Mouse (Mus musculus) right cerebral cortex, postnatal 4 days (tissue): ENCODE results near the gene Rhob.
"Not testable (repeated sequence)": the region's sequence is repeated elsewhere in the genome, so short reads cannot be mapped to it uniquely, and the experiment has no call there.

Experiments
- DNase-seq: peaks from one replicate; pipeline ENCODE4 v3.0.0-alpha.2; 2022

The Rhob gene

DNA sequence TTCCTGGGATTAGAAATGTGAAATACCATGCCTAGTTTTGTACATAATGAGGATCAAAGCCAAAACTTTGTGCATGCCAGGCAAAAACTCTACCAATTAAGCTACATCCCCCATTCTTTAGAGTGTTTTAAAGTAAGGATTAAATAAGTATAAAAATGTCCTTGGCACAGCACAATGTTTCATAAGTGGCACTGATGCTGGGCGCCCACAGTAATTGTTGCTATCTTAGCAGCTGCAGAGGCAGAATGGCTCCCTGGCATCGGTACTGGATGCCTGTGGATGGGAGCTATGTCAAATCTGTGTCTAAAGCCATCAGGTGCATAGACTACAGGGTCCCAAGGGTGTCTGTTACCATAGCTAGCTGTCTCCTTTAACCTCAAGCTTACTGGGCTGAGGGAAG lies 28.8 kb downstream of the Rhob start:
- DNase-seq = peak; percentile 27

DNA sequence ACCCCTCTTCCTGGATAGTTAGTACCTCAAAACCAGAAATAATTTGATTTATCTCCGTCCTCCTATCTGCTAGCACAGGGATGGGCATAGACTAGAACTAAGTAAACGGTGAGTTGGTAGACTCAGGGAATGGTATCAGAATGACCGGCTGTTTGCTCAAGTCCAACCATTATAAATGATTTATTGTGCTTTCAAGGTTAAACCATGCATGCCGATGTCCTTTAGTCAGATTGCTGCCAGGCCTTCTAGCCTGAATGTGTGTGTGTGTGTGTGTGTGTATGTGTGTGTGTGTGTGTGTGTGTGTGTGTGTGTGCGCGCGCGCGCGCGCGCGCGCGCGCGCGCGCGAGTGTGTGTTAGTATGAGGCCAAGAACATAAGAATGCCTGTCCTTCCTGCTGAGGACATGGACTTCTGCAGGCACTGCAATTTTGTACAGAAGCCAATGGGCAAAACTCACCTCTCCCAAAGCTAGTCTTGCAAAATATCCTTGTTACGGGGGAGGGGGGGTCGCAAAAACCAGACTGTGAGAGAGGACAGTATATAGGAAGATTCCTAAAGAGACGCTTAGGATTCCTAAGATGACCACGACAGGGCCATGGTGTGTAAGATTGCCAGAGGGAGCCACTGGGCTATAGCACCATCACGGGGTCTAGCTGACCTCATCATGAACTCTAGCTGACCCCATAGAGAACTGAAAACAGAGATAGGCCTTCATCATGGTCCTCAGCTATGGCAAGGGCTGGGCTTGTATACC lies 29.9 kb downstream of the Rhob start:
- no peak for DNase-seq

DNA sequence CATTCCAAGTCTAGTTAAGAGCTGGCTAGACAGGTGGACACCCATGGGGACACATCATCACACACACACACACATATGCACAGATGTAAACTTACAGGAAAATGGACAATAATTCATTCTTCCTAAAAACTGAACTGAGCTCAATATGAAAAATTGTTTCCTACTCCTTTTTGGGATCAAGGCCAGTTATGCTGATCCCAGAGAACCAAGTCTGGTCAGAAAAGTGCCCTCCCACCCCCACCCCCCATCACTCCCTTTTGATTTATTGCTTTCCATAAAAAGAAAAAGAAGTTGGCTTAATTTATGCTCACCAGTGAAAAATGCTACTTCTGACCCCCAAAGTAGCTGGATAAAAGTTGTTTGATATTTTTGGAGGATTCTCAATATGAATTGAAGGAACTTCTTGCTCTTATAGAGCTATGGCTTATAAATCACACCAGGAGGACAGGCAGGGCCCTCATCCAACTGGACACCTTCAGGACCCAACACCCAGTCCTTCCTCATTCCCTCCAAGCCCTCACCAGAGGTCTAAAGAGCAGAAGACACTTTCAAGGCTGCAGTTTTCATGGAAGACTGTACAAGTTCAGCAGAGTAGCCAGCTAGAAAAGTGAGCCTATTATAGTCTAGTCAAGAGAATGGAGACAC lies 31.5 kb downstream of the Rhob start:
- no peak for DNase-seq

DNA sequence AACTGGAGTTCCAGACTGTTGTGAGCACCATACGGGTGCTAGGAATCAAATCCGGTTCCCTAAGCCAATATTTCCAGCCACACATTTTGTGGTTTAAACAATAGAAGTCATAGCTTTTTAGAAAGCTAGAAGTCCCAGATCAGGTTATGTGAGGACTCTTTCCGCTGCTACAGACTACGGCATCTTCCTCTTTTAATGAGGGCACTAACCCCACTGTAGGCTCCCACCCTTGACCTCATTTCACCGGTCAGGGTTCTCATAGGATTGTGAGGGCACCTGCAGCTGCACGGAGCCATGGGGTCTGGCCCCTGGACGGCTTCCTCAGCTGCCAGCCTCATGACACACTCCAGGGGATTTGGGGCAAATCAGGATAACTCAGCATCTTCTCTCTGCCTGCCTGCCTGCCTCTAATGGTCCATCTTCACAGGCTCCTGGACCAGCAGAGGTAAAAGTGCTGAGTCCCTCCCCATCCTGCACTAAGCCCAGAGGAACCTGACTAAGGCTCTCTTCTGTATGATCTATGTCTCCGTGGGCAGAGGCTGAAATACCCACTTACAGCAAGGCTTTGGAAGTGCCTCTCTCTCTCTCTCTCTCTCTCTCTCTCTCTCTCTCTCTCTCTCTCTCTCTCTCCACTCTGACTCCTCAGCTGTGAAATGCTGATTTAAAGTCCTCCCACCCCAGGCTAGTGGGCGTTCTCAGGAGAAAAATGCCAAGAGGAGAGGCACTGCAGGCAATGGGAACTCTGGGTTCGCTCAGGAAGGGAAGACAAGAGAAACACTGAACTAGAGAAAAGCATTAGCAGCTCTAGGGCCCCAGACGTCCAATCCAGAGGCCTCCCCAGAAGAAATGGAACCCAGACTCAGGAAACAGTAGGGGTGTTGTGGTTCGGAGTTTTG lies 32.5 kb downstream of the Rhob start:
- DNase-seq = no peak

DNA sequence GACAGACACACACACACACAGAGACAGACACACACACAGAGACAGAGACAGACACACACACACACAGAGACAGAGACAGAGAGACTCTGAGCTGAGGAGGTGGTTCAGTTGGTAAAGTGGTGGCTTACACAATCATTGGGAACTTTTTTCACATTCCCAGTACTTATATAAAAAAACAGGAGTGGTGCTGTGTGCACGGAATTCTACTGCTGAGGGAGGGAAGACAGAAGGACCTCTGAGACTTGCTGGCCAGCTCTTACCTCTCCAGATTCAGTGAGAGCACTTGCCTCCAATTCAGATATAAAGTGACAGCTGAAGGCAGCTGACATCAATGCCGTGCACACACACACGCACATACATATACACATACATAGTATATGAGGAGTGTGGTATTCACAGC lies 34.1 kb downstream of the Rhob start:
- no peak for DNase-seq

DNA sequence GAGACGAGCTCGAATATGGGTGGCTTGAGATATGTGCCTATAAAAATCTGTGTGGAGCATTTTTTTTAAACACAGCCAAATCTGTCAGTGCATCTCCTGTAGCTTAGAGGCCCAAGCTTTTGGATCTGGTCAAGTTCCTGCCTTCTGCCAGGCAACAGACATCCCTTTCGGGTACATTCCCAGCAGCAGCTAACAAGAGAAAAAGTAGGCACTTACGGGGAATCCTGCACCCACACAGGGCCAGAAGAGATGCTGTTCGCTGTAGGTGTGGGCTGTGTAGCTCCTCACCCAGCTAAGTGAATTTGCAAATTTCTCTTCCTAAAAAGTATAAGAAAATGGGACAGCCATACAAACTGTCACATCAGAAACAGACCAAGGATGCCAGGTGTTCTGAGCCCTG lies 34.8 kb downstream of the Rhob start:
- no peak for DNase-seq

DNA sequence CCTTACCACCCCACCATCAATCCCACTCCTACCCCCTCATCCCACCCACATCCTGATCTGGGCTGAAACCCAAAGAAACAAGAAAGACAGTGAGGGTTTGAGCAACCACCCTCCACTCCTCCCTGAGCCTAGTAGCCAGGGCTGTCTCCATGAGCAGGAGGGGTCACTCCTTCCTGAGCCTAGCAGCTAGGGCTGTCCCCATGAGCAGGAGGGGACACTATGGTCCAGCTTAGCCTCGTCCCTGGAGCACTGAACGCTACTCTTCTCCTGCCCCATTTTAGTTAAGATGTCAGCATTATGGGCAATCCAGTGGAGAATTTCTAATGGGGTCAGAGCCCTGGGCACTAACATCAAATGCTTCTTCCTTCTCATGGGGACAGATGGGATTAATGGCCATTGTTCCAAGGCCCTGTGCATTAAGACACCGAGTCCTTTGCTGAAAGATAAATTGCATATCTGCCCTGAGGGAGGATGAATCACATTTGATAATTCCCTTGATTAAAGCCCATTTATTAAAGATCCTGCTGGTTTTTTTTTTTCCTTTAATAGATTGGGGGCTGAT lies 36.1 kb downstream of the Rhob start:
- DNase-seq = no peak

DNA sequence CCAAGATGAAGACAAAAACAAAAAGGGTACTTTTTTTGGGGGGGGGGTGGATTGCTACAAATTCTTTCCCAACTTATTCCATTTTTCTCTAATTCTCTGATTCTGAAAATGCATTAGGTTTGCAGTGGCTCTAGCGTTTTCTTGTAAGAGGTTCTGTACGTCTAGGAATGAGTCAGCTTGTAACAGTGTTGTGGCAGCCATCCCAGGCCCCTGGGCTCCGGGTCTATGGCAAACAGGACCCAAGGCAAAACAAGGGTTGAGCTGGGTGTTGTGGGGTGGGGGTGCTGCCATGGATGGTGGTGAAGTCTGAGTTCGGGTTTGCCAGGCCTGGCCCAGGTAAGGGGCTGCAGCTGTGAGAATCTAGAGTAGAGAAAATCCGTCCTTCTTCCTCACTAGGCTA lies 37.3 kb downstream of the Rhob start:
- no peak for DNase-seq

DNA sequence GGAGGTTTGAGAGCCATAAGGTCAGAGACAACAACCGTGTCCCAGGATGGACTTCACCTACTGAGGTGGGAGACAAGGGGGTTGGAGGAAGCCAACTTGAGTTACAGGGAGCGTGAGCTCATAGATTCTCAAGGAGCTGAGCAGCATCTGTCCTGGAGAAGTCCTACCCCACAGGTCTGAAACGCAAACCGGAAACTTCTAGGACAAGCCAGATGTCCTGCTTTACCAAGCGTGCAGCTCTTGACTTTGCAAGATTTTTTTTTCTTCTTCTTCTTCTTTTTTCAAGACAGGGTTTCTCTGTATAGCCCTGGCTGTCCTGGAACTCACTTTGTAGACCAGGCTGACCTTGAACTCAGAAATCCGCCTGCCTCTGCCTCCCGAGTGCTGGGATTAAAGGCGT lies 38.2 kb downstream of the Rhob start:
- not testable (repeated sequence) for DNase-seq

DNA sequence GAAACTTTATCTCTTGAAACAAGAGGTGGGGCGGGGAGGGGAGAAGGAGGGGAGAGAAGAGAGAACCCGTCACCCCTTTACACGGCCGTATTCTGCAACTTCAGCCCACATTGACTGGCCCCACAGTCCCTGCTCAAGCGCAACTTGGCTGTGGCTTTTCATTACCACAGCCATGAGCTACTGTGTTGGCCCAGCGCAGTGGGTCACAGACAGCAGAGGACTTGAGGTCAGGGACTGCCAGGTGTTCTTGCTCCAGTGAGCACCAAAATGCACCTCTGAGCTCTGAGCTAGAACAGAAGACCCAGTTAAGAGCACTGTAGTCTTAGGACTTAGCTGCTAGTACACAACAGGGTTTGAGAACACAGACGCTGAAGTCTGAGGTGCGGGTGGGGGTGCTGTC lies 41.4 kb downstream of the Rhob start:
- DNase-seq = no peak

DNA sequence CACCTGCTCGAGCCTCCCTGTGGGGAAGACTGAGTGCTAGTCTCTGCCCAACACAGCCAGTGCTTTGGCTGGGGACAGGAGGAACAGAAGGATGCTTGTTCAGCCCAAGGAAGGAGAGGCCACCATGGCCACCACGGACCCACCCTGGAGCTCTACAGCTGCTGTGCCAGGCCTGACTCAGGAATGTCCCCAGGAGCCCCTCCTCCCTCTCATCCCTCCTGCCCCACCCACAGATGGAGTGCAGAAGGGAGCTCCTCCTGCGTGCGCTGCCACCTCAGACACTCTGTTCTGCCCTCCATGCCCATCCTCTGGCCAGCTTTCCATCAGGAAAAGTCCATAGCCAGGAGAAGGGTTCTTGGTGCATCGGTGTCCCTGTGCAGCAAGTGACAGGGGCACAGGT lies 42.8 kb downstream of the Rhob start:
- DNase-seq = no peak

DNA sequence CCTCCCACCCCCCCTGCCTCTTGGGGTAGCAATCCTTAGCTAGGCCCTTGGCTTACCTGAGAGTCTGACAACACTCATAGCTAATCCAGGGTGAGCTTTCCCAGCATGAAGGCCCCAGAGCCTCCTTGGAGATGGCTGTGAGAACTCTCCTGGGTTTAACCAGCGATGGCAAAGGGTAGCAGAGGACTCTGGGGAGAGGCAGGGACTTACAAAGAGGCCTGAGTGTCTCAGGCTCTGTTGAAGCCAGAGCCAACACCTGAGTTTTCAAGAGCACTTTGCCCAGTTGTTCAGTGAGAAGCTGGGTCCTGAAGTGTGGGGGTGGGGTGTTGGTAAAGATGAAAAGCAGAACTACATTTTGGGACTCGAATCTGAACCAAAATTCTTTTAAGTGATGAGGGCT lies 44.8 kb downstream of the Rhob start:
- no peak for DNase-seq

DNA sequence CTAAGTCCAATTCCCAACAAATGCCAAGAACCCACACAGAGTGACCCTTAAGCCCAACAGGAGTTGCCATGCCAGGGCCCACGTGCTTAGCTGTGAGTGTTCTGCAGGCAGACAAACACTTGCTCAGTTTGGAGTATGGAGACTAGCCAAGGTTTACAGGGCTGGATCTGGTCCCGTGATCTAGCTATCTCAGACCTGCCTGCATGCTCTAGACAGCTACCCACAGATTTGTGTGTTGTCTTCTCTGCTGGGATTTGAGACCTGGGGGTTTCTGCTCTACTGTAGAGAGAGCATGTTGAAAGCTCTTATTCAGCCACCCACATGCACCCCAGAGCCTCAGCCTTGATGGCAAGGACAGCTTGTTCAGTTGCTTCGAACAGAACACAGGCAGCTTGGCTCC lies 45.3 kb downstream of the Rhob start:
- no peak for DNase-seq

DNA sequence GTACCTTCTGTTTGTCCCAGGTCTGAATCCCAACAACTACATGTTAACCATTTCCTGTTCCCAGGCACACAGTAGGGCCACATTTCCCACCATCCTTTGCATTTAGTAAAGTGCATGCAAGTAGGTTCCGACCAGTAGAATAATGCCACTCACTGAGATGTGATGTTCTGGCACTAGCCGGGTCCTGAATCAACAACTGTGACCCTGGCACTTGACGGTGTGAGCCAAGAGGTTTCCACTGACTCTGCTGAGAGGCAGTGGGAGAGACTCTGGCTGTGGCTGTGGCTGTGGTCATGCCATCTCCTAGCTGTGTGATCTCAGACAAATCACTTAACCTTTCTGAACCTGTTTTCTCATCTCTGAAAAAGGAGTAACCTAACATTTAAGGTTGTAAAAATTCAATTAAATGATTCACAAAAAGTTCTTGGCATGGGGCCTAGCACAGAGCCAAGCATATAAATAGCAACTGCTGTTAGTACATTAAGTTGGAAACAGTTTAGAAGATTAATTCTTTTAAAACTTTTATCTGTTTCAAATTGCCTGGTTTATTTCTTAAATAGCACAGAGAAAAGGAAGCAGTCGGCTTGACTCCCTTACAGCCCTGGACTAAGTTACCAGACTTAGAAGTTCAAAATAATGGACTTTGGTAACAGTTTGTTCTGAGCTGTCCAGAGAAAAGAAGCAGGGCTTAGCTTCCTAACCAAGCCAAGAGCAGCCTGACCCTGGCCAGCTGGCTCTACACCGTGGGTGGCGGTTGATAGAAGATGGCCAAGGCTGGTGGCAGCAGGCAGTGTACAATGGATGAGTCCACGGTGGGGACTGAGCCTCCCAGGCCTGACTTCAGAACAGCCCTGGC lies 46.8 kb downstream of the Rhob start:
- no peak for DNase-seq

DNA sequence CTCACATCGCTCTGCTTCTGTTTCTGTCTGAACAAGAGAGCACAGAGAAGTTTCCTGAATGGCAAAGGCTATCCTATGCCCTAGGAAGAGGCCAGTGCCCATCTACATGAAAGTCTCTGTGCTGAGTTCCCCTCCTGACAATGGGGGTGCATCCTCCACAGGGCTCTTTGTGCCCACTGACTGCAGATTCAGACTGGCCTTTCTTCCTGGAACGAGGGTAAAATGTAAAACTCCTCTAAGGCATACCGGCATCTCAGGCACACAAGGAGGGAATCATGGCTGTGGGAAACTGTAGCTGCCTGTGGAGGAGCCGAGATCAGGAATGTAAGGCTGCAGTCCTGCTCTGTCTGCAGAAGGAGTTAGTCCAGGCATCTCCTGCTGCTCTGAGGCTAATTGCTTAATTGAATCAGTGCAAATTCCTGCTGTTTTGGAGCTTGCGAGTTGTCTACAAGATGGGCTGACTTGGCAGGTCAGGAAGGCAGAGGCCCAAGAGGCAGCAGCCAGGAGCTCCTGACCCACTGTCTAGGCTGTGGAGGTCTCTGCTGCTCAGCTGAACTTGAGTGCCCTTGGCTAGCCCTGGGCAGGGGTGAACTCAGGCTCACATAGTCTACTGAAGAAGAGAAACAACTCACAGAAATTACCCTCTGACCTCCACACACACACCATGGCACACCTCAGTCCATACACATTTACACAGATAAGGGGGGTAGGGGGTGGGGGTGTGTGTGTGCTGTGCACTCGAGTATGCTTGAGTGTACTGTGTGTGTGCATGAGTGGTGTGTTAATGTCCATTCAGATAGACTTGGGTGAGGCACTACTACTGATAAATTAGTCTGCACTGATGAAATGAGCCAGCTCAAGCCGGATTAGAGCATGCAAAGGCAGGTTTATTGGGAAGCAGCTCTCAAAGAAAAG lies 48.0 kb downstream of the Rhob start:
- DNase-seq = no peak

DNA sequence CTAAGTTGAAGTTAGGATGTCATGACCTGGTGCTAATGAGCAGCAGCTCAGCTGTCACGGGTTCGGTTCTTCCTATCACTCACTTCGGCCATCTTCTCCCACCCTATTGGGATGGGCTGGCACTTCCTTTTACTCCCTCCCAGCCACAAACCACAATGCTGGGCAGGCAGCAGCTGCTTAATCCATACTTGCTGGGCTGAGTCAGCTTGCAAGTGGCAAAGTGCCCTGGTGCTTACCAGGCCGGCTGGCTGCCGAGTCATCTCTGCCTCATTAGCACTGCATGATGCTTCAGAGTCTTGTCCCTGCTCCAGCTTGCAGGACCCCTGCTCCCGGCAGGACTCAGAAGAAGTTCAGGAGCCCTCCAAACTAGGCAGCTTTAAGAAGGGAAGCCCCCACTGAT lies 49.2 kb downstream of the Rhob start:
- peak; percentile 37 for DNase-seq

DNA sequence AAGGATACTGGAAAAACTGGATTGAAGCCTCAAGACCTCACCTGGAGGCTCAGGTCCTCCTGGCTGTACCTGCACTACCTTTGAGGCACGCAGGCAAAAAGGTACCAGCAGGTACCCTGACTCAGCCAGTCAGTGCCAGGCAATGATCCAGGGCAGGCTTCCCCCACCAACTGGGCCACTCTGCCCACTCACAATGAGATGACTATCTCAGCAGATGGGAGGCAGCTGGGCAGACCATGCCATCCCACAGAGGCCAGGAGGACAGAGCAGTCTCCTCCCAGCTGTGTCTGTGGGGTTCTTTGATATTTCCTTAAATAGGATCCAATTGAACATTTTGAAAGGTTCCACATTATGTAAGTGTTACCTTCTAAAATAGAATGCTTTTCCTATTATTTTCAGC lies 49.8 kb downstream of the Rhob start:
- no peak for DNase-seq
